Mouse (Mus musculus): ENCODE data around the gene Sfta2. TPM values are rescaled to one million over a fixed set of nuclear protein-coding genes. Genes with fewer than 3 reads are reported as not detected.
A peak's percentile ranks its signal among the peaks of the same experiment; 100 is the strongest.

Sfta2 gene
- polyA plus RNA-seq (2015; fragmentation: Nextera tagmentation; extraction: Ambion mirVana): 0.44 and 0.59 TPM in 2 replicates

DNA sequence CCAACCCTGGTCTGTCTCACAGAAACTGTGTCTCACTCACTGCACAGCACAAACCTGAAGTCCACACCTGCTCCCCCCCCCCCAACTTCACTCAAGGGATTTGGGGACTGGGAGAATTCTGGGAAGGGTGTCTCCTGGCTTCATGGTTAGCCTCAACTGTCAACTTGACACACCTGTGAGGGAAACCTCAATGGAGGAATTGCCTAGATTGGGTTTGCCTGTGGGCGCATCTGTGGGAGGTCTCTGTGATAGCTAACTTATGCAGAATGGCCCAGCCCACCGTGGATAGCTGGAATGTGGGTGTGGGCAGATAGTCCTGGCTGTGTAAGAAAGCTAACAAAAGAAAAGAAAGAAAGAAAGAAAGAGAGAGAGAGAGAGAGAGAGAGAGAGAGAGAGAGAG is at the start of gene Sfta2:
Gene Sfta2, plus strand, starts transcription at position 301 of the 400 bp plus-strand sequence.
- ATAC-seq (ENCODE audit: low FRiP score, low read depth): no peak
- no peak within 1 kb of the TSS for H3K9ac ChIP-seq
- no peaks in the 10 kb centered on the region for H3K9me3 ChIP-seq
- WGBS: 62% methylated on average over 2 of the region's 2 CpGs
- no peak within 1 kb of the TSS for H3K4me3 ChIP-seq
- H3K27ac ChIP-seq (replicated peaks): no peak within 1 kb of the TSS
- no peak within 1 kb of the TSS for H3K4me2 ChIP-seq
- no peaks in the 10 kb centered on the region for H3K4me1 ChIP-seq (replicated peaks)
- no peaks in the 10 kb centered on the region for H3K27me3 ChIP-seq
- H3K36me3 ChIP-seq: no peaks in the 10 kb centered on the region

DNA sequence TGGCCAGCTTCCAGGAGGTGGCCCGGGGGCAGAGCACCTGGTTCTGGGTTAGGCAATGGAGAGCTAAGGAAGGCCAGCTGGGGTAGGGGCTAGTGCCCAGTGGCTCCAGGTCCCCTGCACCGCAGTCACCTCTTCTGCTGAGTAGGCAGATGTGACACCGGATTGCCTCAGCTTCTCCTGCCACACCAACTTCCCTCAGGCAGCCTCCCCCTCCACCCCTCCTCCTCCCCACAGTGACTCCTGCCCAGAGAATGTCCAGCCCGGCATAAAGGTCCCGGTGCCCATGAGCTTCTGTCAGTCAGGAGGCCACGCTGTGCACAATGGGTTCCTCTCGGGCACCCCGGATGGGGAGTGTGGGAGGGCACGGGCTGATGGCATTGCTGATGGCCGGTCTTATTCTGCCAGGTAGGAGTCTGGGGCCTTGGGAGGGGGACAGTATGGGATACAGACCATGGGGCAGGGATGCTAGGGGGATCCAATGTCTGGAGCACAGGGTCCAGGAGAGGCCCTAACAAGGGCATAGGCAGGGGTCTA is 49.4 kb upstream of the Sfta2 start, which contains the start of gene Cdsn:
Gene Cdsn, plus strand, starts transcription at position 248 of the 534 bp plus-strand sequence.
- no peak within 1 kb of the TSS for H3K4me3 ChIP-seq
- no peak within 1 kb of the TSS for H3K4me2 ChIP-seq
- no peaks in the 10 kb centered on the region for H3K9me3 ChIP-seq
- no peak for ATAC-seq (ENCODE audit: low FRiP score, low read depth)
- H3K36me3 ChIP-seq: no peaks in the 10 kb centered on the region
- 0 out of 2 replicates have a peak, but pooled peaks cover 7% of the 10 kb centered on the region for H3K4me1 ChIP-seq (replicated peaks)
- H3K9ac ChIP-seq: no peak within 1 kb of the TSS
- no peak within 1 kb of the TSS for H3K27ac ChIP-seq (replicated peaks)
- H3K27me3 ChIP-seq: no peaks in the 10 kb centered on the region
- WGBS: 70% methylated on average over 10 of the region's 10 CpGs

DNA sequence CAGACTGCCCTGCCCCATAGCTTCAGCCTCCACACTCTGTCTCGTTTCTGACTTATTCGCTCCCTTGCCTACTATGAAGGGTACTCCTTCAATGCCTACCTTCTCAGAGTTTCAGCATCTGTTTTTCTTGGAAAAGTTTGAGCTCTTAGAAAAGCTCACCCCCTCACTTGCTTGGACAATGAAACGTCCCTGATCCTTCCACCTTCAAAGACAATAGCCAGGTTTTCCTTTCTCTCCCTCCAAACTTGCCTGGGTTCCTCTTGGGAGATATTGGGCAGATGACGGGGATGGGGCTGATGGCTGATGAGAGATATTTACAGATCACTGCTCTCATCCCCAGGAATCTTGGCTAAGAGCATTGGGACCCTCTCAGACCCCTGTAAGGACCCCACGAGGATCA is 47.0 kb upstream of the Sfta2 start:
- Histone ChIP-seq H3K4me3 (no peak overlapping the region), H3K4me2 (no peak overlapping the region), H3K9ac (no peak overlapping the region), H3K36me3 (no peaks in the 10 kb centered on the region), H3K9me3 (no peaks in the 10 kb centered on the region), H3K27ac (replicated peaks) (no peak overlapping the region), H3K4me1 (replicated peaks) (0 out of 2 replicates have a peak, but pooled peaks cover 5% of the 10 kb centered on the region), H3K27me3 (no peaks in the 10 kb centered on the region)
- ATAC-seq (ENCODE audit: low FRiP score, low read depth): no peak
- 92% methylated on average over 5 of the region's 5 CpGs for WGBS

DNA sequence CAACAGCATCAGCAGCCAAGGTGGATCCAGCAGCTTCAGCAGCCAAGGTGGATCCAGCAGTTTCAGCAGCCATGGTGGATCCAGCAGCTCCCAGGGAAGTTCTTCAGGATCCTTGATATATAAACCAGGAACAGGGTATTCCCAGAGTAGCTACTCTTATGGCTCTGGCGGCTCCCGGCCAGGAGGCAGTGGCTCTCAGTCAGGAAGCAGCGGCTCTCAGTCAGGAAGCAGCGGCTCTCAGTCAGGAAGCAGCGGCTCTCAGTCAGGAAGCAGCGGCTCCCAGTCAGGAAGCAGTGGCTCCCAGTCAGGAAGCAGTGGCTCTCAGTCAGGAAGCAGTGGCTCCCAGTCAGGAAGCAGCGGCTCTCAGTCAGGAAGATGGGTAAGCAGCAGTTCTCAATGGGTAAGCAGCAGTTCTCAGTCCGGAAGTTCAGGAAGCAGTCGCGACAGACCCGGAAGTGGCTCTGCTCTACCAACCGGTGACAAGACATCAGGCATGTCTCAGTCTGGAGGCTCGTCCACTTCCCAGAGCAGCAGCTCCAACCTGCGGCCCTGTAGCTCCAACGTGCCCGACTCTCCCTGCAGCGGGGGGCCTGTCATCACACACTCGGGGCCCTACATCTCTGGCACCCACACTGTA is 46.5 kb upstream of the Sfta2 start:
- Histone ChIP-seq H3K4me1 (replicated peaks) (no peaks in the 10 kb centered on the region), H3K4me2 (no peak overlapping the region), H3K27me3 (no peaks in the 10 kb centered on the region), H3K9ac (no peak overlapping the region), H3K4me3 (no peak overlapping the region), H3K27ac (replicated peaks) (no peak overlapping the region), H3K9me3 (no peaks in the 10 kb centered on the region), H3K36me3 (no peaks in the 10 kb centered on the region)
- ATAC-seq (ENCODE audit: low FRiP score, low read depth): no peak
- 92% methylated on average over 18 of the region's 18 CpGs for WGBS

DNA sequence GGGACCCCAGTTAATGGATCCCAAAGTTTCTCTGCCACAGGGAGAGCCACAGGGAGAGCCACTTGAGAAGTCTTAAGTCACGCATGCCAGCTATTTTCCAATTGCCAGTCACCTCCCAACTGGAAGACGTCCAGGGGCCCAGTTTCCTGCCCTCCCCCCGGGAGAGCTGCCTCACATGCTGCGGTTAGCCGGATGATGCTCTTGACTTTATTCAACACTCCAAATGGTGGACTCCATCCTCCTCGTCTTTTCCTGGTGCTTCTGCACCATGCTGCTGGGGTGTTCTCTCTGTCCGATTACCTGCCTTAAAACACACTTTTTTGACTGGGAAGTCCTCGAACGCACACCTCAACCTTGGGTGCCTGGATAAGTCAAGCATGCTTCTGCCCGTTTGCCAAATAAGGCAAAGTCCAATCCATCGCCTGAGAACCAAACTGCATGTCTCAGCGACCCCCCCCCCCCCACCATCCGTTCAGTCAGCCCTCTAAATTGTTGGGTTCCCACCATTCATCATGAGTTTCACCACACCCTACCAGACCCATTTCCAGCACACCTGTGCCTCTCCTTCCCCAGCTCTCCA is 45.1 kb upstream of the Sfta2 start:
- Histone ChIP-seq H3K27me3 (no peaks in the 10 kb centered on the region), H3K4me3 (no peak overlapping the region), H3K9me3 (no peaks in the 10 kb centered on the region), H3K4me1 (replicated peaks) (no peaks in the 10 kb centered on the region), H3K36me3 (no peaks in the 10 kb centered on the region), H3K9ac (no peak overlapping the region), H3K4me2 (no peak overlapping the region), H3K27ac (replicated peaks) (no peak overlapping the region)
- WGBS: 92% methylated on average over 12 of the region's 13 CpGs
- no peak for ATAC-seq (ENCODE audit: low FRiP score, low read depth)

DNA sequence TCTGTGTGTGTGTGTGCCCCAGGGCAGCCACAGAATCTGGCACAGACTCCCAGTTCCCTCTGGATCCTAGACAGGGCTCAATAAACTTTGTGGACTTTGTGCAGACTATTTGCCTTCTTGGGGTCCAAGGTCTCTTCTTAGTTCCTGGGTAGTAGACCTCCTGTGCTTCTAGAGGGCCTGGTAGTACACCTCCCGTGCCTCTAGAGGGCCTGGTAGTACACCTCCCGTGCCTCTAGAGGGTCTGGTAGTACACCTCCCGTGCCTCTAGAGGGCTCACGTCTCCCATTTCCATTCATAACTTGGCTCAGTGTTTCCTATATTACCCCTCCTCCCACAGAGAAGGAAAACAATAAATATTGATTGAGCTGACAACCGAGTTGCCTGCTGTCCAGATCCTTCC is 44.5 kb upstream of the Sfta2 start:
- no peaks in the 10 kb centered on the region for H3K4me1 ChIP-seq (replicated peaks)
- no peaks in the 10 kb centered on the region for H3K9me3 ChIP-seq
- no peak for ATAC-seq (ENCODE audit: low FRiP score, low read depth)
- H3K4me3 ChIP-seq: no peak overlapping the region
- no peak overlapping the region for H3K4me2 ChIP-seq
- no peaks in the 10 kb centered on the region for H3K36me3 ChIP-seq
- no peak overlapping the region for H3K27ac ChIP-seq (replicated peaks)
- no peak overlapping the region for H3K9ac ChIP-seq
- H3K27me3 ChIP-seq: no peaks in the 10 kb centered on the region
- 24% methylated on average over 5 of the region's 5 CpGs for WGBS

DNA sequence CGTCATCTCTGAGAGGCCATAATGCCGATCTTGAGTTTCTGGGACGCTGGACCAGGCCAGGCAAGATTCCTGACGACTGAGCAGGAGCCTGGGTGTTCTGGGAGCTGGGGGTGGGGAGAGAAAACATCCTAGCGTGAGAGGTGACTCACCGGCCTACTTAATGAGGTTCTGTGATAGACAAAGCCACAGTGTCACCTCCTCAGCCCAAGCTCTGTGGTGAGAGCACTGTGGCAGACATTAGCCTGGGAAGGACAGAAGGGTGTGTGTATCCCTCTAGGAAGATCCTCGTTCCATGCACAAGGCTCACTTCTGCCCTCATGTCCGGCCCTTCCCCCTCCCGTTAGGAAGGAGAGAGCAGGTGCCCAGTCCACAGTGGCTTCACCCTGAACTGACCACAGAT is 44.0 kb upstream of the Sfta2 start:
- WGBS: 75% methylated on average over 9 of the region's 9 CpGs
- no peak for ATAC-seq (ENCODE audit: low FRiP score, low read depth)
- H3K9ac ChIP-seq: no peak overlapping the region
- no peaks in the 10 kb centered on the region for H3K36me3 ChIP-seq
- no peaks in the 10 kb centered on the region for H3K9me3 ChIP-seq
- no peak overlapping the region for H3K4me2 ChIP-seq
- no peak overlapping the region for H3K27ac ChIP-seq (replicated peaks)
- H3K4me1 ChIP-seq (replicated peaks): no peaks in the 10 kb centered on the region
- H3K27me3 ChIP-seq: no peaks in the 10 kb centered on the region
- H3K4me3 ChIP-seq: no peak overlapping the region

DNA sequence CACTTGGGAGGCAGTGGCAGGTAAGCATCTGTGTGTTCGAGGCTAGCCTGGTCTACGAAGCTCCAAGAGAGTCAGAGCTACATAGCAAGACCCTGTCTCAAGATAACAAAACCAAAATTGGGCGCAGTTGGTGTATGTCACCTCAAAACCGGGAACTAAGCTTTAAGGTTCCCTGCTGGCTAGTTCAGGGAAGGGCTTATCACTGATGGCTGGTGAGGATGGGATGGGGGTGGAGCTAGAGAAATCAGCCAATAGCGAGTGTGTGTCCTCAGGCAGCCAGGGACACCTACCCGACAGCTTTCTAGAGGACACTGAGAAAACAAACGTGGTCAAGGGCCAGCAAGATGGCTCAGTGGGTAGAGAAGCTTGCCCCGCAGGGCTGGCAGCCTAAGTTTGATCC is 43.1 kb upstream of the Sfta2 start:
- Histone ChIP-seq H3K4me3 (no peak overlapping the region), H3K9ac (no peak overlapping the region), H3K36me3 (no peaks in the 10 kb centered on the region), H3K4me2 (no peak overlapping the region), H3K27me3 (no peaks in the 10 kb centered on the region), H3K9me3 (no peaks in the 10 kb centered on the region), H3K27ac (replicated peaks) (no peak overlapping the region), H3K4me1 (replicated peaks) (no peaks in the 10 kb centered on the region)
- 64% methylated on average over 8 of the region's 8 CpGs for WGBS
- ATAC-seq (ENCODE audit: low FRiP score, low read depth): no peak

DNA sequence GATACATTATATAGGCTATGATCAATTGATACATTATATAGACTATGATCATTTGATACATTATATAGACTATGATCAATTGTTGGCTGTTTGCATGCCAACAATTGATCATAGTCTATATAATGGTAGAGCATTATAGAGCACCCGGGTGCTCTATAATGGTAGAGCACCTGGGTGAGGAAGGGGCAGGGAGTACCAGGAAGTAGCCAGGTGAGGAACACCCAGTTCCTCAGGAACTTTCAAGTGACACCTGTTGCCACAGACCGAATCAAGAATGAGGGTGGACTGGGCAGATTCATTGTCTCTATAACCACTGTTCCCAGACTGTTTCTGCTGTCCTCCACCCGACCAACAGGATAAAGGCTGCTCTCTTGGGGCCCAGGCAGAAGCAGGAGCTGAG is 34.2 kb upstream of the Sfta2 start, which contains the start of gene 2300002M23Rik:
Gene 2300002M23Rik, plus strand, starts transcription at position 301 of the 400 bp plus-strand sequence.
- Histone ChIP-seq H3K4me1 (replicated peaks) (peaks cover 11% of the 10 kb centered on the region), H3K9ac (no peak within 1 kb of the TSS), H3K27me3 (peaks cover 16% of the 10 kb centered on the region), H3K4me3 (no peak within 1 kb of the TSS), H3K4me2 (no peak within 1 kb of the TSS), H3K36me3 (no peaks in the 10 kb centered on the region), H3K9me3 (no peaks in the 10 kb centered on the region), H3K27ac (replicated peaks) (no peak within 1 kb of the TSS)
- ATAC-seq (ENCODE audit: low FRiP score, low read depth): no peak
- WGBS: 55% methylated on average over 3 of the region's 3 CpGs

DNA sequence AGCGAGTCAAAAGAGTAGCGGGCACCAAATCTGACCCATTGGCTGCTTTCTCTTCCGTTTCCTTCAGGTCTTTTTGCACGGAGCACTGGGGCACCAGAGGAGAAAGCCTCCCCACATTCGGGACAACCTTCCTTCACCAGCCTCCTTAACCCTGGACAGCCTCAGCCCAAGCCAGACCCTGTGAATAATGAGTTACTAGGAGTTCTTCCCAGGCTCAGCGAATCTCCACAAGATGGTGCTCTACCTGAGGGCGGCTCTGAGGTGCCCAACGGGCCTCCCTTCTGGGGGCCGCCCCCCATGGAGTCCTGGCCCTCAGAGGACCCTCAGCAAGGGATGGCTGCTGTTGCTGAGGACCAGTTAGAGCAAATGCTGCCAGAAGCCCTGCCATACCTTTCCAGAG is 33.6 kb upstream of the Sfta2 start:
- Histone ChIP-seq H3K27me3 (peaks cover 16% of the 10 kb centered on the region), H3K27ac (replicated peaks) (no peak overlapping the region), H3K4me1 (replicated peaks) (peaks cover 11% of the 10 kb centered on the region), H3K9me3 (no peaks in the 10 kb centered on the region), H3K4me3 (no peak overlapping the region), H3K4me2 (no peak overlapping the region), H3K9ac (no peak overlapping the region), H3K36me3 (no peaks in the 10 kb centered on the region)
- ATAC-seq (ENCODE audit: low FRiP score, low read depth): no peak
- WGBS: 29% methylated on average over 9 of the region's 9 CpGs

DNA sequence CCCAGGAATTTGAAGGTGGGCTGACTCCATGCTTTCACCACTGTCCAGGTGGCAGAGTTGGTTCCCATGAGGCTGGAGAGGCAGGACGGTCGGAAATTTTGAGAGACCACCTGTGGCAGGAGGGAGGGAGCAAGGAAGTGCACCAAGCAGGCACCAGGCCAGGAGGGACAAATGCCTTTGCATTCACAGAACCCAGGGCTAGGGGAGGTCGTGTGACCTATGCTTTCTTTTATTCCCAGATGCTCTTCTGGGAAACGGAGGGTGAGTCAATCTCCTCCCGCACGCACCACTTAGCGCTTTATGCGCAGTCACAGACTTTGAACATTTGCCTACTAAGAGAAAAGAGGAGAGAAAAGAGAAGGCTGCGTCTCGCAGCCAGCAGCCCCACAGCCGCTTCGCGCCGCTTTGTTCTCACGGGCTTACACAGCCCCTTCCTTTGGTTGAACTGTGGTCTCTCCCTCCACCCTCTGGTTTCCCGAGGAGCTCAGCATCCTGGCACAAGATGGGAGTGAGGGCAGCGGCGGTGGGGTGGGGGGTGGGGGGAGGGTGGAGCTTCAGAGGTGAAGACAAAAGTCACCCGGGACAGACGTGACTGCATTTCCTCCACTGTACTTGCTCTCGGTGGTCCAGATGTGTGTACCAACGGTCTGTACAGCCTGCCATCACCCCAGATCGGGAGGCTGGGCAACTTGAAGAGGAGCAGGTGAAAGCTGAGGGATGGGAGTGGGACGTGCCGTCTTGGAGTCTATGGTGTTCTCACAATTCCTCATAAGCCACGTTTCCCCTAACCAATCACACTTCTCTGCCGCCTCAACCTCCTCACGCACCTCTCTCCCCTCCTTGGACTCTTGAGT is 32.0 kb upstream of the Sfta2 start:
- Histone ChIP-seq H3K4me1 (replicated peaks) (peaks cover 11% of the 10 kb centered on the region), H3K9ac (peak overlapping the region; percentile 30; the same call in 1 of the 2 replicates), H3K4me2 (peak overlapping the region; percentile 60), H3K4me3 (peak overlapping the region; percentile 31), H3K9me3 (no peaks in the 10 kb centered on the region), H3K27ac (replicated peaks) (no peak overlapping the region), H3K36me3 (no peaks in the 10 kb centered on the region), H3K27me3 (peaks cover 16% of the 10 kb centered on the region)
- 2% methylated on average over 28 of the region's 28 CpGs for WGBS
- peak; percentile 76 for ATAC-seq (ENCODE audit: low FRiP score, low read depth)

DNA sequence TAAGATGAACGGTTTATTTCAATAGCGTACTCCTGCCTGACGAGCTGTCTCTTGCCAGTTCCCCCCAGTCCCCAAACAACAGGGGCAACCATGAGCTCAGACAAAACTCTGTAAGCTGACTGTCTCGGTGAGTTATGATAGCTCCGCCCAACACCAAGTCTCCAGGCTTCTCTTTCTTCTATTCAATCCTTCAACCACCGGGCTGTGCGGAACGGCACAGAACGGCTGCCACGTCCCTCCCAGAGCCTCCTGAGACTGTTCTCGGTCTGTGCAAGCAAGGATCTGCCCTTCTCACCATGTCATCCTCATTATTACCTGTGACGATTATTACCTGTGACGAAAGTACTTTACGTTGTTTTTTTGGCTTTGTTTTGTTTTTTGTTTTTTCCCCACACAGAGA is 30.5 kb upstream of the Sfta2 start:
- Histone ChIP-seq H3K4me2 (no peak overlapping the region), H3K27me3 (peaks cover 16% of the 10 kb centered on the region), H3K27ac (replicated peaks) (no peak overlapping the region), H3K9me3 (no peaks in the 10 kb centered on the region), H3K9ac (no peak overlapping the region), H3K4me3 (no peak overlapping the region), H3K4me1 (replicated peaks) (peaks cover 11% of the 10 kb centered on the region), H3K36me3 (no peaks in the 10 kb centered on the region)
- no peak for ATAC-seq (ENCODE audit: low FRiP score, low read depth)
- 57% methylated on average over 14 of the region's 14 CpGs for WGBS

All from hindbrain, embryonic 15.5 days (tissue).